Mouse (Mus musculus) testis, adult 2 months (tissue): ENCODE results near the gene Tgfb1i1. TPM values are rescaled to one million over a fixed set of nuclear protein-coding genes. Genes with fewer than 3 reads are reported as not detected.

Experiments
- H3K27ac ChIP-seq: fragments of 200-500 bp; 2 replicates; pipeline ENCODE4 v1.5.1; 2012; ENCODE audit warnings: low read depth, low read length; ENCODE audit not compliant: control insufficient read depth, insufficient read depth
- H3K27me3 ChIP-seq: fragments of 200-500 bp; 2 replicates; pipeline ENCODE4 v1.6.1; 2012; ENCODE audit warnings: mild to moderate bottlenecking, low read length, moderate library complexity; ENCODE audit not compliant: control insufficient read depth, insufficient read depth
- H3K36me3 ChIP-seq: fragments of 200-500 bp; 2 replicates; pipeline ENCODE4 v1.6.1; 2012; ENCODE audit warnings: mild to moderate bottlenecking, low read length; ENCODE audit not compliant: control insufficient read depth, insufficient read depth
- H3K4me1 ChIP-seq: fragments of 200-500 bp; 2 replicates; pipeline ENCODE4 v1.6.1; 2012; ENCODE audit warnings: low read length; ENCODE audit not compliant: control insufficient read depth, insufficient read depth
- H3K4me3 ChIP-seq: fragments of 200-500 bp; 2 replicates; pipeline ENCODE4 v1.5.1; 2012; ENCODE audit warnings: low read depth, mild to moderate bottlenecking, low read length, moderate library complexity, mixed read lengths; ENCODE audit not compliant: control insufficient read depth
- CTCF ChIP-seq: fragments of 200-500 bp; IDR thresholded peaks from 2 replicates; pipeline ENCODE4 v1.5.1; 2012; ENCODE audit warnings: low read depth, mild to moderate bottlenecking, inconsistent platforms, low read length, moderate library complexity; ENCODE audit not compliant: control insufficient read depth, insufficient read depth, insufficient replicate concordance
- POLR2A ChIP-seq: fragments of 200-500 bp; IDR thresholded peaks from 2 replicates; pipeline ENCODE4 v1.6.1; 2012; ENCODE audit warnings: low read depth, mild to moderate bottlenecking, inconsistent platforms, low read length, moderate library complexity; ENCODE audit not compliant: control insufficient read depth
- polyA plus RNA-seq: library from polyadenylated mRNA; depleted of rRNA; stranded (reverse); fragments of >200 nt; gene quantifications from 2 replicates; pipeline ENCODE4 v1.2.3, GENCODE M21; 2012

The Tgfb1i1 gene
- polyA plus RNA-seq, 1 experiment: 3.7 TPM

DNA sequence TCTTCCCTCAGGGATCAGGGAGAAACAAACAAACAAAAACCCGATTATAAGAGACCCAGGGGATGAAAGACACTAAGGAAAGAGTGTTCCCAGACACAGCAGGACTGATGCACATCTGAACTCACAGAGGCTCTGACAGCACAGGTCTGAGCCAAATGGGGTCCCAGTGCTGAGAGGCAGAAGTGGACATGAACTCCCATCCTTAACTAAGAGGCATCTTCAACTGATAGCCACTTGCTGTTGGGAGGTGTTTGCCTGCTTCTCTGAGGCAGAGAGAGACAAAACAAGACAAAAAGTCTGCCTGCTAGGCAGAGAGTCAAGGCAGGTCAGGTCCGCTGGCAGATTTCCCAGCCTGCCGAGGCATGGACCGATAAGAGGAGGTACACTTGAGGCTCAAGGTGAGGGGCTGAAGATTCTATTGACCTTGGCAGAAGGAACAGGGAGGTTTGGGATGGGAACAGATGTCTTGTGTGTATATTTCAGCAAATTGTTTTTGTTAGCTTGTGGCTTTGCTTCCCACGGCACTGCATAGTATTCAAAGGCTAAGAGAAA, 10.2 kb downstream of the Tgfb1i1 start:
- Histone ChIP-seq H3K27me3 (no peaks in the 10 kb centered on the region), H3K36me3 (no peaks in the 10 kb centered on the region), H3K4me3 (no peak overlapping the region), H3K4me1 (0 out of 2 replicates have a peak, but pooled peaks cover 2% of the 10 kb centered on the region), H3K27ac (no peak overlapping the region)
- TF ChIP-seq POLR2A (no peak), CTCF (no peak)

DNA sequence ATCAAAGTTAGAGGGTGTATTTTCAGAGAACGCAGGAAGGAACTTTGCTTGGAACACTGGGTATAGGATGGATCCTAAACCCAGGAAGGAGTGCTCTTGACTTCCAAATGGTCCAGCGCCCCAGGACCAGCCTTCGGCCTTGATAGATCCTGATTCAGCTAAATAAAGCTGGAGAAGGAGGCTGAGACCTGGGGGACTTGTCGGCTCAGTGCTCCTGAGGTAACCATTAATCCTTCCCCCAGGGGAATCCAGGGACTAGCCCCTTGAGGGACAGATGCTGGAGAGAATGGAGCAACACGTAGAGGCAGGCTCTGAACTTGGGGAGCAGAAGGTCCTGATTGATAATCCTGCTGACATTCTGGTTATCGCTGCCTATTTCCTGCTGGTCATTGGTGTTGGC, 18.8 kb downstream of the Tgfb1i1 start, which contains the start of gene Slc5a2:
Gene Slc5a2 (plus strand): TSS at position 247 of the 400 bp plus-strand sequence.
- no peaks in the 10 kb centered on the region for H3K36me3 ChIP-seq
- no peak within 1 kb of the TSS for H3K4me3 ChIP-seq
- H3K27ac ChIP-seq: no peak within 1 kb of the TSS
- TF ChIP-seq CTCF (no peak), POLR2A (no peak)
- H3K27me3 ChIP-seq: no peaks in the 10 kb centered on the region
- peaks cover 3% of the 10 kb centered on the region for H3K4me1 ChIP-seq

DNA sequence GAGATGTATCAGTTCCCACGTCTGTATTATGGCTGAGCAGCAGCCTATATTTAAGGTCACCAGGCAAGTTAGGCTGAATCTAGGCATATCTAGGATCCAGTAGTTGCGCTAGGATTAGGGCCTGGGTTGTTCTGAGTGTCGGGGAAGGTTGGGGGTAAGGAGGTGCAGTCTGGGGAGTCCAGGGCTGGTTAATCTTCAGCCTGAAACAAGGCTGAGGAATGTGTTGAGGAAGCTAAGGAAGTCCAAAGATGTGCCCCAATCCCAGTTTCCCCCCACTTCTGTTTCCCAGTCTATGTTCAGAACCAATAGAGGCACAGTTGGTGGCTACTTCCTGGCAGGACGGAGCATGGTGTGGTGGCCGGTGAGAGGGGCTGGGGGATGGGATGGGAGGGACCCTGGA, 19.4 kb downstream of the Tgfb1i1 start:
- H3K4me1 ChIP-seq: peaks cover 9% of the 10 kb centered on the region
- no peak overlapping the region for H3K27ac ChIP-seq
- H3K27me3 ChIP-seq: no peaks in the 10 kb centered on the region
- no peak overlapping the region for H3K4me3 ChIP-seq
- no peaks in the 10 kb centered on the region for H3K36me3 ChIP-seq
- TF ChIP-seq CTCF: no peak
- TF ChIP-seq POLR2A: no peak

DNA sequence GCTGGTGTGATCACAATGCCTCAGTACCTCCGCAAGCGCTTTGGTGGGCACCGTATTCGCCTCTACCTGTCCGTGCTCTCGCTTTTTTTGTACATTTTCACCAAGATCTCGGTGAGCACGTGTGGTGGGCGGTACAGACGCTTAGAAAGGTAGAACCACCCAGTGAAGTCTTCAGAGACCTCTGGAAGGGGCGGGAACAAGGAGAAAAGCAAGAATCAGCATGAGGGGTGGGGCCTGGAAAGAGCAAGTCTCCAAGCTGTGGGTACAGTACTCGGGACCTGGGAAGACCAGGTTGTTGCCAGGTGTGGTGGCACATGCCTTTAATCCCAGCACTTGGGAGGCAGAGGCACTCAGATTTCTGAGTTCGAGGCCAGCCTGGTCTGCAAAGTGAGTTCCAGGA, 20.8 kb downstream of the Tgfb1i1 start:
- no peaks in the 10 kb centered on the region for H3K27me3 ChIP-seq
- no peaks in the 10 kb centered on the region for H3K36me3 ChIP-seq
- peaks cover 9% of the 10 kb centered on the region for H3K4me1 ChIP-seq
- TF ChIP-seq CTCF (no peak), POLR2A (no peak)
- H3K4me3 ChIP-seq: no peak overlapping the region
- no peak overlapping the region for H3K27ac ChIP-seq

DNA sequence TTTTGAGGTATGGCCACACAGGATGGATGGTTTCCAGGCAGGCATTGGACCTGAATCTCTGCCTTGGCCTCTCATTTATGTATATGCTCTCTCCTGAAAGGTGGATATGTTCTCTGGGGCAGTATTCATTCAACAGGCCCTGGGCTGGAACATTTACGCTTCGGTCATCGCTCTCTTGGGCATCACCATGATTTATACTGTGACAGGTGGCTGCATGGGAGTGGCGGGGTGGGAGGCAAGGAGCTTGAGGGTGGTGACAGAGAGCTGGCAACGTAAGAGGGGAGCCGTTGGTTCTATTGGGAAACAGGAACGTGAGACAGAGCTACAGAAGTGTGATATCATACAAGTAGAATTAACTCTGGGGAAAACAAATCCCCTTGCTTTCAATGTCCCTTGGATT, 21.2 kb downstream of the Tgfb1i1 start:
- TF ChIP-seq CTCF (no peak), POLR2A (no peak)

DNA sequence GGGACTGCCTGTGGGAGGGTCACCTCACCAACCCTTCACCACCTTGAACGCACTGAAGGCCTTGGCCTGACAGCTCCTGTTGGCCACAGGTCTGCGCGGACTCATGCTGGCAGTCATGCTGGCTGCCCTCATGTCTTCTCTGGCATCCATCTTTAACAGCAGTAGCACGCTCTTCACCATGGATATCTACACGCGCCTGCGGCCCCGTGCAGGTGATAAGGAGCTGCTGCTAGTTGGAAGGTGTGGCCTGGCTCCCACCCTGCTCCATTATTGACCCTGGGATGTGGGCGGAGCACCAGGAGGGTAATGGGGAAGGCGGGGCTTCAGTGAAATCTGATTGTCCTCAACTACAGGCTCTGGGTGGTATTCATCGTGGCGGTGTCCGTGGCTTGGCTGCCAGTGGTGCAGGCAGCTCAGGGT, 23.8 kb downstream of the Tgfb1i1 start:
- peak overlapping the region; percentile 43 for H3K4me3 ChIP-seq
- TF ChIP-seq POLR2A: no peak
- no peak for TF ChIP-seq CTCF
- peaks cover 9% of the 10 kb centered on the region for H3K4me1 ChIP-seq
- H3K36me3 ChIP-seq: no peaks in the 10 kb centered on the region
- H3K27me3 ChIP-seq: no peaks in the 10 kb centered on the region
- H3K27ac ChIP-seq: no peak overlapping the region

More for the DNA sequence above, 21.2 kb downstream of the Tgfb1i1 start:
- Histone ChIP-seq H3K36me3 (no peaks in the 10 kb centered on the region), H3K4me3 (no peak overlapping the region), H3K27ac (no peak overlapping the region), H3K4me1 (peaks cover 9% of the 10 kb centered on the region), H3K27me3 (no peaks in the 10 kb centered on the region)

DNA sequence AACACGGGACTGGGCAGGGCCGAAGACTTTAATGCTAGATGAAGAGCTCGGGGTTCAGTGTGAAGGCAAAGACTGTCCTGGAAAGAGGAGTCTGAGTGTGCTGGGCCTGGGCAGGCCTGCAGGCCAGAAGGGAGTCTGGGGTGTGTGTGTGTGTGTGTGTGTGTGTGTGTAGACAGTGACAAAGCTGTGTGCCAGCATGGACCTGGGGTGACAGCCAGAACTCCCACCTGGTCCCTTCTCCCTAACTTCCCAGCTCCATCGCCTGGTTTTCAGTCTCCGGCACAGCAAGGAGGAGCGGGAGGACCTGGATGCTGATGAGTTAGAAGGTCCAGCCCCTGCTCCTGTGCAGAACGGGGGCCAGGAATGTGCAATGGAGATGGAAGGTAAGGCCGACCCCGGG, 24.9 kb downstream of the Tgfb1i1 start:
- TF ChIP-seq CTCF: no peak
- TF ChIP-seq POLR2A: no peak
- H3K27ac ChIP-seq: no peak overlapping the region
- no peak overlapping the region for H3K4me3 ChIP-seq
- H3K36me3 ChIP-seq: no peaks in the 10 kb centered on the region
- H3K4me1 ChIP-seq: peaks cover 9% of the 10 kb centered on the region
- H3K27me3 ChIP-seq: no peaks in the 10 kb centered on the region
